Mouse (Mus musculus): Measurements from ENCODE around the gene 2200002J24Rik.
A peak's percentile ranks its signal among the peaks of the same experiment; 100 is the strongest.

Gene 2200002J24Rik

DNA sequence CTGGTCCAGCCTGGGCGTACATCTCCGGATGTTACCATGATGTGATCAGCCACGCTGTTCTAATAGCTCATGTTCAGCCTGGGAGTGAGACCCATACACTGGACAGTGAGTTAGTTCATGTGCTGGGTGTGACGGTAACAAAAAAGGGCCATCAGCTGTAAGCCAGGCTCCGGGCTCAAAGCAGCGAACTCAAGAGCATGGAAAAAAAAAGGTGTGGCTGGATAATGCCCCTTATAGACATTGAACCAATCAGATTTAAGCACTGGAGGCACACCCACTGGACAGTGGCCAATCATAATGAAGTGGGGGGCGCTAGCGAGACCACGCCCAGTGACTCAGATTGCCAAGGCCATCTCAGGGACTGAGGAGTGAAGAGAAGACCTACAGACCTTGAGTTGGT is at the start of gene 2200002J24Rik:
2200002J24Rik (plus strand) TSS at position 338 of the 400 bp plus-strand sequence.
- no peak for DNase-seq (ENCODE audit: low spot score in 2 of 2)

DNA sequence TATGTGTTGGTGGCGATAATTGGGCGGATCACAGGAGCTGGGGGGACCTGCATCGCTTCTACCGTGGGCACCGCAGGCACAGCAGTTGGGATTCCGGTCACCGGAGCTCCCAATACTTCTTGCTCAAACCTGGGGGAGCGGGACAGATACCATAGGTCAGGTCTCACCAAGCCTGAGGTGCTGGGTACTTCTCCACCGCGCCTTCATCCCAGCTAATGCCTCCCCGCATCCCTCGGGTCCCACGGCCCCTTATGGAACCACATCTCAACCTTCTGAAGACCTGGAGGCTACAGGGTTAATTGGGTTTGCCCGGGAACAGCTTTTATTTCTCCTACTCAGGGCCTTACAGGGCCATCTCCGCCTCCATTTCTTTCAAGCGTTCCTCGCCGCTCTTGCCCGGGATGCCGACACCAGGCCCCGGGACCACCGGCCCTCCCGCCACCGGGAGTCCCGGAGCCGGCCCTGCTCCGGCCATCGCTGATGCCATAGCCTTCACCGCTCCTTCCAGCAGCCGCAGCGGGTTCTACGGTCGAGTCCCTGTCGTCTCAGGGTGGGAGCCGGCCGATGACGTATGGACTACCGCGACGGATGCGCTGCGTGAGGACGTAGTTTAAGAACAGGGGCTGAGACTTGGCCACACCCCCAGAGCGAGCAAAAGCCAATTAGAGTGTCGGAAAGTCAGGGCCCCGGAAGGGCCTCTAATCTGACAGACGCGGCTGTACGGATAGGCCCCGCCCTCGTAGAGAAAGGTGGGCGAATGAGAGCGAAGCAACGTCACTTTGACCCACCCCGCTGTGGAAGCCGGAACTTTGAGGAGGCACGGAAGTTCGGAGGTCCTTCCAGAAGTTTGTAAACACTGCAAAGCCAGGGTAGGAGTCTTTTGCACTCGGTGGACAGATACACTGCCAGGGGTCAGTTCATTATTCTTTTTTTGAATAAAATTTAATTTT is 48.9 kb upstream of the 2200002J24Rik start, which contains the start of gene Rbm42:
Rbm42 (minus strand) TSS at position 727 of the 950 bp plus-strand sequence.
- DNase-seq (ENCODE audit: low spot score in 2 of 2): peak; percentile 98 to 99

DNA sequence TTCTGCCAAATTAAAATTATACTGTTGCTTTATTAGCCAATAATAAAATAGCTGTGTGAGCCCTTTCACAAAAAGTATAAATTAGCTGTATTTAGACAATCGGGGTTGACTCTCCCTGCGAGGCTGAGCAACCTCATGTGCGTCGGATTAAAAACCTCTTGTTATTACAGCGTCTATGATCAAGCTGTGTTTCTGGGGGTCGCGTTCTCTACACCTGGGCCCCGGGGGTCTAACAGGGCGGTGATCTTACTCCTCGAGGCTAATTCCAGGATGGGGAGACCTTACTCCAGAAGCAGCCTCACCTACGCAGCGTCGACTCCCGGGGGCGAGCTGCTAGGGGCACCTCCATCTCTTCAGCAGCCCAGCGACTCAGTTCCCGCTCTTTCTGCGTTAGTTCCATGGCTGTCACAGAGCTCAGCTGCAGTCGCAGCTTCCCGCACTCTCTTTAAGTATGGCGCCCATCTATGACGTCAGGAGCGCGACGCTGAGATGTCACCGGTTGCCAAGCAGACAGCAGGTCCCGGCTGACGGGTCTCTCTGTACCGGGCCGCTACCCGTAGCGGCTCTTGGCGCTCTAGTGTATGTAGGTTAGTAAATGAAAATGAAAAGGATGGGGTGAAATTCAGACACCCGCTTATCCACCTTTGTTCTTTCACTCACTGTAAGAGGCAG is 34.1 kb upstream of the 2200002J24Rik start, which contains the start of gene Haus5:
Haus5 (minus strand) TSS at position 466 of the 672 bp plus-strand sequence.
- peak; percentile 77 to 95 for DNase-seq (ENCODE audit: low spot score in 2 of 2)

GRCm38 (mm10) chr7:30665321-30665720 is 33.4 kb upstream of the 2200002J24Rik start:
- DNase-seq (ENCODE audit: low spot score in 2 of 2): no peak

DNA sequence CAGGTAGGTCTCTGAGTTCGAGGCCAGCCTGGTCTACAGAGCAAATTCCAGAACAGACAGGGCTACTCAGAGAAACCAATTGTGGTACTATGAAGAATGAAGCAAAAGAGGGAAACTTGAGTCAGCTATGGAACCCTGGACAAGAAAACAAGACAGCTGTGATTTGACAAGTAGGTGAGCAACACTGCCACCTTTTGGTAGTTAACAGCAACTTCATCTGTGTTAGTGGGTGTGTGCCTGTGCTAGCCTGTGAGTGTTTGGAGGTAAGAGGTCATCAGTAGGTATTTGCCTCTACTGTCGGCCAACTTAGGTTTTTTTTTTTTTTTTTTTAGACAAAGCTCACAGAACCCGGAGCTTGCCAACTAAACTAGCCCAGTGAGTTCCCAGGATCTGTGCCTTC is 29.5 kb upstream of the 2200002J24Rik start:
- no peak for DNase-seq (ENCODE audit: low spot score in 2 of 2)

DNA sequence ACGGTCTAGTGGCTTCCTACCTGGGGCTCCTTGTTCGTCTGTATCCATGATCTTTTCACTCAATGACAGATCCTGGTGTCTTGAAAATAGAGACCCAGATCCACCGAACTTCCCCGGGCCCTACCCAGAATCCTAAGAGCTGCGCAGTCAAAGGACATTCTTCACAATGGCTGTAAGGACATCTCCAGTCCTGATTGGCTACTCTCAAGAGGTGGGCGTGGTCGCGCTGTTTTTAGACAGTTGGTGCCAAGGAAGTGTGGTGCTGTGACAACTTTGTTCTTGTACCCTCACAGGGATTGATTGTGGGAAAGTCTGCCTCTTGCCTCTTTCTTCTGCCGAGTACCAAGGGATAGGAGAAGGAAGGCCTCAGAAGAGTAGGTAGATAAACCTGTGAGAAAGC is 27.2 kb upstream of the 2200002J24Rik start, which contains the start of gene Pmis2:
Pmis2 (minus strand) TSS at position 126 of the 400 bp plus-strand sequence.
- DNase-seq (ENCODE audit: low spot score in 2 of 2): no peak

DNA sequence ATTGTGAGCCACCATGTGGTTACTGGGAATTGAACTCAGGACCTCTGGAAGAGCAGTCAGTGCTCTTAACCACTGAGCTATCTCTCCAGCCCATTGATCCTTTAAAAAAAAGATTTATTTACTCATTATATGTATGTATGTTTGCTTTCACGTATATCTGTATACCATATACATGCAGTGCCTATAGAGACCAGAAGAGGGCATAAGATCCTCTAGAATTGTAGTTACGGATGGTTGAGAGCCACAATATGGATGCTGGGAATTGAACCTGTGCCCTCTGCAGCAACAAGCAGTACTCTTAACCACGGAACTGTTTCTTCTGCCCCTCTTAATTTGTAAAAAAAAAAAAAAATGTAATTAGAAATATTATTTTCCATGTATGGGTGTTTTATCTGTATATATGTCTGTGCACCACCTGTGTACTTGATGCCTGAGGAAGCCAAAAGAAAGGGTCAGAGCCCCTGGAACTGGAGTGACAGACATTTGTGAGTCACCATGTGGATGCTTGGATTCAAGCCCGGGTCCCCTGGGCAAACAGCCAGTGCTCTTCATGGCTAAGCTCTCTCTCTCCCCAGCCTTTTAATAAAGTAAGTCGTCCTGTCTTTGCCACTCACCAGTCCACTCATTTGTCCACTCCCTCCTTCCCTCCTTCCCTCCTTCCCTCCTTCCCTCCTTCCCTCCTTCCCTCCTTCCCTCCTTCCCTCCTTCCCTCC is 20.3 kb upstream of the 2200002J24Rik start:
- DNase-seq (ENCODE audit: low spot score in 2 of 2): no peak

DNA sequence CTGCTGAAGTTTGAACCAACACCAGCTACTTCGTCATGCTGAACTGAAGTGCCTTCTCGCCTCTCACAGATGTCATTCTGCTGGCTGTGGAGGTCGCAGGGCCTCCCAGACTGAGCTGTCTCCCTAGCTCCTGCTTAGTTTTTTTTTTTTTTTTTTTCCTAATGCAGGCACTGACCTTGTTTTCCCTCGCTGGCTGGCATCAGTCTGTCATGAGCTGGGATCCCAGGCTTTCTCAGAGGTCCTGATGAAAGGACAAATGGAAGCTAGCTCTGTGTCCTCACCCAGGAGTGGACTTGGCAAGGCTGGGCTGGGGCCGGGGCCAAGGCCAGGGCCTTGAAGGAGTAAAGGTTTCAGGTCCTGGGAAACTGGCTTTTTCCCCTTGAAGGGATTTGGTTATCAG is 16.8 kb upstream of the 2200002J24Rik start:
- no peak for DNase-seq (ENCODE audit: low spot score in 2 of 2)

DNA sequence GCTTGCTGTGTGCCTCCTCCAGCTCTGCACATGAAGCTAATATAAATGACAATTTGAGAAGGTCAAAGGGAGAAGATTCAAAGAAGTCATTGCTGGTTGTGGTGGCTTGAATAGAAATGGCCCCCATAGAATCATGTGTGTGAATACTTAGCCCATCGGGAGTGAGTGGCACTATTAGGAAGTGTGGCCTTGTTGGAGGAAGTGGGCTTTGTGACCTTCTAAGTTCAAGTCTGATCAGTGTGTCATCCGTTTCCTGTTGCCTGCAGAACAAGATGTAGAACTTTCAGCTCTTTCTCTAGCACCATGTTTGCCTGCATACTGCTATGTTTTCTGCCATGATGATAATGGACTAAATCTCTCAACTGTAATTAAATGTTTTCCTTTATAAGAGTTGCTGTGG is 15.3 kb upstream of the 2200002J24Rik start:
- DNase-seq (ENCODE audit: low spot score in 2 of 2): no peak

- DNase-seq (ENCODE audit: low spot score in 2 of 2): peak in 1 of 2 experiments; percentile 10
Measured at GRCm38 (mm10) chr7:30688325-30688724, 10.4 kb upstream of the 2200002J24Rik start.

- DNase-seq (ENCODE audit: low spot score in 2 of 2): no peak
Measured at GRCm38 (mm10) chr7:30698101-30698500, 625 bp upstream of the 2200002J24Rik start.

- no peak for DNase-seq (ENCODE audit: low spot score in 2 of 2)
Measured at GRCm38 (mm10) chr7:30706214-30706882, 7.6 kb downstream of the 2200002J24Rik start.

DNA sequence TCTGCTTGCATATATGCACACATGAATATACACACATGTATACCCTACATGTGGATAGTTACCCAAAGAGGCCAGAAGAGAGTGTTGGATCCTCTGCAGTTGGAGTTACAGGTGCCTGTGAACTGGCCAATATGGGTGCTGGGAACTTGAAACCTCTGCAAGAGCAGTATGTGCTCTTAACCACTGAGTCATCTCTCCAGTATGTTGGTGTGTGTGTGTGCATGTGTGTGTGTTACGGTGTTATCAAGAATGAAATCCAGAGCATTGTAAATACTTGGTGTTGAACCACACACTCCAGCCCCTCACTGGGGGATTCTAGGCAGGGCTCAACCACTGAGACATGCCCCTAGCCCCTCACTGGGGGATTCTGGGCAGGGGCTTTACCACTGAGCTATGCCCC is 8.7 kb downstream of the 2200002J24Rik start:
- DNase-seq (ENCODE audit: low spot score in 2 of 2): no peak

- no peak for DNase-seq (ENCODE audit: low spot score in 2 of 2)
Measured at GRCm38 (mm10) chr7:30711942-30712341, 13.2 kb downstream of the 2200002J24Rik start, which contains the start of gene Atp4a. Atp4a (plus strand) TSS chr7:30712209.

DNA sequence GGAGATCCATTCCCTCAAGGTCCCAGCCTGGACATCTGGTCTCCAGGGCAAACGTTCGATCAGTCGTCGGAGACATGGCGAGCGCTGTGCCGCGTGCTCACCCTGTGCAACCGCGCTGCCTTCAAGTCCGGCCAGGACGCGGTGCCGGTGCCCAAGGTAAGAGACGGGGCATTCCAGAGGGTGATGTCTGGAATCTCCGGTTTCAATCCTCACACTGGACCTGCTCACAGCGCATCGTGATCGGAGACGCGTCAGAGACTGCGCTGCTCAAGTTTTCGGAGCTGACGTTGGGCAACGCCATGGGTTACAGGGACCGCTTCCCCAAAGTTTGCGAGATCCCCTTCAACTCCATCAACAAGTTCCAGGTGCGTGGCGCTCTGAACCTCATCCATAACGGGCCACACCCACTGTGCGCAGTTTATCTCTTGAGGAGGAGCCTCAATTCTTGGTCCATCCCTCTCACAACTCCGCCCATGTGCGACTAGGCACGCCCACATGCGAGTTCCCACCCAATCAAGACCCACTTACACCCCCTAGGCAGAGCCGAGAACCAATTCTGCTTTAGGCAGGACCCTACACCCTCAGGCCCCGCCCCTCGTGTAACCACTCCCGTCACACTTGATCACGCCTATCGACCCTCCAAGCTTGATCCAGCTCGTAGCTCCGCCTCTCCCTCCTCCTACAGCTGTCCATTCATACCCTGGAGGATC is 18.4 kb downstream of the 2200002J24Rik start:
- peak in 1 of 2 experiments; percentile 64 for DNase-seq (ENCODE audit: low spot score in 2 of 2)

DNA sequence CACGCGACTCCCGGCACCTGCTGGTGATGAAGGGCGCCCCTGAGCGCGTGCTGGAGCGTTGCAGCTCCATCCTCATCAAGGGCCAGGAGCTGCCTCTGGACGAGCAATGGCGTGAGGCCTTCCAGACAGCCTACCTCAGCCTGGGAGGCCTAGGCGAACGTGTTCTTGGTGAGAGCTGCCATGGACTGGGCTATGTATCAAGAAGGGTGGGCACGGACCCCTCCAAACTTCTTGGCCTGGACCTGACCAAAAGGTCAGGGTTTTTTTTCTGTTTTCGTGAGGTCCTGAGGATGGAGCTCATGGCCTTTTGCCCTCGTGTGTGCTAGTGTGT is 19.0 kb downstream of the 2200002J24Rik start:
- DNase-seq (ENCODE audit: low spot score in 2 of 2): no peak

DNA sequence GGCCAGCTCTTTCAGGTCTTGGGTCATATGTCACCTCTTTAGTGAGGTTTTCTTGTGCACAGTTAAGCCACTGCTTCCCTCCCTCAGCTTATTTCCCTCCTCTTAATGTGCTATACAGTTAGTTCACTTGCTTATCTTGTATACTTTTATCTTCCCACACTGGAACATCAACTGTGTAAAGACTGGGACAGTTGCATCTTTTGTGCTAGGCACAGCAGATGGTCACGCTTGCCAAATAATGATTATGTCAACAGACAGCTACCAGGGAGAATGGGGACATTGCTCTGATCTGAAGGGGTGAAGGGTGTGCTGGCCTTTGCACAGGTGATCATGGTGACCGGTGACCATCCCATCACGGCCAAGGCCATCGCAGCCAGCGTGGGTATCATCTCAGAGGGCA is 20.9 kb downstream of the 2200002J24Rik start:
- DNase-seq (ENCODE audit: low spot score in 2 of 2): no peak

DNA sequence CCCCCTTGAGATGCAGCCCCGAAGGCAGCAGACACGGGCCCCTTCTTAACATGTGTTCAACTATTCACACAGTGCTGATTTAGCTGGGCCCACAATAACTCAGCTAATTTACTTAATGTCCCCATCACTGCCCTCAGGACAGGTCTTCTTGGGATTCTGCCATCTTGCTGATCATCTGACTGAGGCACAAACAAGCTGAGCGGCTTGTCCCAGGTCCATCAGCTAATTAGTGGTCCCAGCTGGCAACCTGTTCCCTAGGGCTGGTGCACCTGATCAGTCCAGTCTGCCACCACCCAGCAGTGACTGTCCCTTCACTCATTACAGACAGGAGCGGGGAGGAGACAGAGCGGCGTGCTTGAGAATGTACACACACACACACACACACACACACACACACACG is 22.6 kb downstream of the 2200002J24Rik start:
- no peak for DNase-seq (ENCODE audit: low spot score in 2 of 2)

GRCm38 (mm10) chr7:30723274-30723953 is 24.7 kb downstream of the 2200002J24Rik start:
- no peak for DNase-seq (ENCODE audit: low spot score in 2 of 2)

DNA sequence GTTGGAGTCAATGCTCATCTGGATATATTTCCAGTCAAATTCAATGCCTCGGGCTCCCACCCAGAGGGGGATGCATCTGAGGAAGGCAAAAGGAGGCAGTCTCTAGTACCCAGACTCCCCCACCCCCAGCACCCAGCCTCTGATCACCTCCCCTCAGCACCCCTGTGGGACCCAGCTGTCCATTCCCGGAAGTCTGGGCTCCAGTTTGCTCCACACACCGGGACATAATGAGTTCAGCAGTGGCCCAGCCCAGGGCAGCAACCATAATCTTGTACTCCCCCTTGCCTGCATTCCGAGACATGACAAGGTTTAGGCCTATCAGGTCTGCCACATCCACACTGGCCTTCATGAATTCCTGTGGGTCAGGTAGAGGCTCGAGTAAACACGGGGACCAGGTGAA is 29.5 kb downstream of the 2200002J24Rik start:
- DNase-seq (ENCODE audit: low spot score in 2 of 2): no peak

Data from left cerebral cortex, adult 9 months (tissue).